Mouse (Mus musculus) induced T-regulatory cell, adult 2 months (primary cell): ENCODE measurements at regions not wholly inside any gene's neighbourhood (a gene's known extent, or its start where the extent isn't known, plus 50 kb on each side); places are given as distances from the start of the nearest gene placed in this dataset.

ENCODE experiments used
- DNase-seq: peaks from one replicate; pipeline ENCODE4 v3.0.0-alpha.2; 2012; ENCODE audit warnings: low read depth

- no peak for DNase-seq
Observed at GRCm38 (mm10) chr5:106191141-106191540, 266.8 kb downstream of the Barhl2 start.

GRCm38 (mm10) chr5:106181726-106182125 lies 276.2 kb downstream of the Barhl2 start:
- no peak for DNase-seq

DNA sequence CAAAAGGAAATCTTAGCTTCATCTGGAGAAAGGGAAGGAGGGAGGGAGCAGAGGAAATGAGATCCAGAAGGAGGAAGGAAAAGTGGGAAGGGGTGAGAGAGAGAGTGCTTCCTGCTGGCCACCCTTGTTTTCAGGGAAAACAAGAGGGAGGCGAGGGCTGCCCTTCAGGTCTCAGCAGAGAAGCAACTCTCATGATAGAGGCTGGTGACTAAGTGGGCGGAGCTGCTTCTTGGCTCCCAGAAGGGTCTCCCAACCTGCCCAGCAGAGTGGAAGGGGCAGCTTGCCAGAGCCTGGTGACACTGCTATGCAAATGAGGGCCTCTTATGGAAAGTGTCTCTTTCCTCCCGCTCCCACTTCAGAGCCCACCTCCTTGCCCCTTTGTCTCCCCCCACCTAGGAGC lies 285.8 kb downstream of the Barhl2 start:
- no peak for DNase-seq

- no peak for DNase-seq
Observed at GRCm38 (mm10) chr5:106170405-106170804, 287.6 kb downstream of the Barhl2 start.

DNA sequence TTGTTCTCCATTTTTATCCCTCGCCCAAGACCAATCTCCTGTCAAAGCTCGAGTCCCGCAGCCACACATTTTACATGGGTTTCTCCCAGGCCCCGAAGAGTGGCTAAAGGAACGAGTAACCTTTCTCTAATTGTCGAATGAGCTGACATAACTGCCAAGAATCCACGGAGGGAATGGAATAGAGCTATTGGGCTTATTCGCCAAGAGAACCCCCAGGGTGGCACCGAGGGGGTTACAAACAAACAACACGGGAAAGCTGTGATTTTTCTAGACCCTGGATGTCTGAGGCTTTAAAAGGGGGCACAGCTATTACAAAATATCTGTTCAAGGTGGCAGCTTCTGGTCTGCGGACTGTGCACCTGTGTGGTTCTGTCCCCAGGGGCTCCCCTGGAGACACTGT lies 290.4 kb downstream of the Barhl2 start:
- DNase-seq, result no peak

DNA sequence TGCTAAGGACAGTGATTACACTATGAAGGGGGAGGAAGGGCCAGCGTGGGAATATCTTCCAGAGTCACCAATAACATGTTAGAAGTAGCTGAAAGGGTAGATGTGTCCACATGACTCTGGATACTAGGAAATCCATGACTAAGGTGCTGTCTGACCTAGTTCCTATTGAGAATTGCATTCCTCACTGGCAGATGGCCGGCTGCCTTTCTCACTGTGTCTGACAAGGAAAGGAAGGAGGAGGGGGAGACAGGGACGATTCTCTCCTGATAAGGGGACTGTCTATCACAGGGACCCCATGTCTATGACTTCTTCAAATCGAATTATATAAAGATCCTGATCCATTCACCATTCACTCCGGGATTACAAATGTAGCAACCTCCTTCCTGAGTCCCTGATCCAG lies 289.9 kb downstream of the Zfp326 start:
- DNase-seq, result no peak

GRCm38 (mm10) chr5:106164190-106164589 lies 287.8 kb downstream of the Zfp326 start:
- DNase-seq, result no peak

DNA sequence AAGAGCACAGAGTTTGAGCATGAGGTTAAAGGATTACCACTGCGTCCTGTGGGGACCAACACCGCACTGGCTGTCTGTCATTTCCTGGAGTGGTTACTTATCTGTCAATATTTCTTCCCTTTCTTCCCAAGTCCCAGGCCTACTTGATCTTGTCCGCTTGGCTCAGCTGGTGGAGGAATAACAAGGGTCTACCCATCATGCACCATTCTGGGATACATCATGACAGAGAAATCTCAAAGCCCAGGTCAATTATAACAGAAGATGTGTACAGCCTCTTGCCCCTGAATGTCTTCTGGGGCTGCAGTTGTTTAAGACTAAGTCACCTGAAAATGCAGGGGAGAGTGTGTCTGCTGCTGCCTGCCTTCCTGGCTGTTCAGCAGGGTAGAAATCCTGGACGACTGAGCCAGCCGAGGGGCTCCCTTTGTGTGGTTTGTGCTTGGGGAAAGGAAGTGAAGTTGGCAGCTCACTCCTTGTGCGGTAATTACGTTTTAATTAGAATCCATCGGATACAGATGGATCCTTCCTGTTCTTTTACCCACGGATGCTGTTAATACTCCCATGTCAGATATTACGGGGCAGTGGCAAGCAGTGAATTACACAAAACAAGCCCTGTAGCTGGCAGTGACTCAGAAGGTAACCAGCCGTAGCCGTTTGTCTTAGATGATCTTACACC lies 286.8 kb downstream of the Zfp326 start:
- DNase-seq, result no peak

GRCm38 (mm10) chr5:106139109-106139508 lies 262.7 kb downstream of the Zfp326 start:
- no peak for DNase-seq

DNA sequence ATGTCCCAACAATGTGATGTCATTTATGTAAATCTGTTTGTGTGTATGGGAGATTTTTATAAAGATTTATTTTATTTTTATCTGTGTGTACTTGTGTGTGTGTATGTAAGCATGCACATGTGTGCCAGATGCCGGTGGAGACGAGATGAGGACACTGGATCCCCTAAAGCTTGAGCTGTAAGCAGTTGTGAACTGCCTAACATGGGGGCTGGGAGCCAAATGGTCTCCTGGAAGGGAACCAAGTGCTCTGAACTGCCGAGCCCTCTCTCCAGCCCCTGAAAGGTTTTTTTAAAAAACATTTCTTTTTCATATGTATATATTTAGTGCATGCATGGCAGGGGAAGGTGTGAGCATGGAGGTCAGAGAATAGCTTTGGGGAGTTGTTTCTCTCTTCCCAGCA lies 246.6 kb downstream of the Zfp326 start:
- no peak for DNase-seq

GRCm38 (mm10) chr5:106119584-106119983 lies 243.2 kb downstream of the Zfp326 start:
- no peak for DNase-seq

DNA sequence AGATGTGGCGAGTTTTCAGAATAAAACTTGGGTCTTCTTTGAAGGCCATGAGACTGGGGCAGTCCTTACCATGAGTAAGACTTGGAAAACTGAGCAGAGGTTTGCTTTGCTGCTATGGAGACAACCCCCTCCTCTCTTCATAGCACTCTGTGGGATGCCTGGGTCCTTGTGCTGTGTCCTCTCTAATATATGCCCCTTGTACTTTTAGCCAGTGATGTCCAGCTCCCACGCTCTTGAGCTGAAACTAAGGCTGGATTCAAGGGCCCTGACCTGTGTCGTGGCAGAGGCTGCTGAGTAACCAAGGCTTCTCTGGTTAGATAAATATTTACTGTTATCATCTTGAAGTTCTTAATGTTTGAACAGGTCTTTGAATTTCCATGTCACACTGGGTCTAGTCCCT lies 236.8 kb downstream of the Zfp326 start:
- no peak for DNase-seq

DNA sequence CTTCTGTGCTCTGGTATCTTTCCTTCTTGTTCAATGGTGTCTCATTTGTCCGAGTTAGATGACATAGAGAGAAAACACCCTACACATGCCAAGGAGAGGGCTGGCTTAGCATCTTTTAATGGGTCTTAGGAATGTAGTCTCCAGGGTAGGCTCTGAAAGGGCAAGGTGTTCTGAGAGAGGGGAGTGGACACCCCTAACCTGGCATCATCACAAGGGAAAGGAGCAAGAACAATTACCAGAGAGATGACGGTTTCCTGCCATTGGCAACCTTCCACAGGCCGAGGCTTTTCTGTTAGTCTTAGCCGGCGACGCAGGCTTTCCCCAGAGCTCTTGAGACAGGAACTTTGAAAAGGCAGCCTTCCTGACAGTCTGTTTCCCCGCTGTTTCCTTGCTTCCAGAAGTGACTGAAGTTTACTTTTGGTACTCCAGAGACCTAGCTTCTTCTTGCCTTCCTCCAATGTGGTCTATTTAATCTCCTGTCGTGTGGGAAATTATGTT lies 232.2 kb downstream of the Zfp326 start:
- DNase-seq, result no peak

DNA sequence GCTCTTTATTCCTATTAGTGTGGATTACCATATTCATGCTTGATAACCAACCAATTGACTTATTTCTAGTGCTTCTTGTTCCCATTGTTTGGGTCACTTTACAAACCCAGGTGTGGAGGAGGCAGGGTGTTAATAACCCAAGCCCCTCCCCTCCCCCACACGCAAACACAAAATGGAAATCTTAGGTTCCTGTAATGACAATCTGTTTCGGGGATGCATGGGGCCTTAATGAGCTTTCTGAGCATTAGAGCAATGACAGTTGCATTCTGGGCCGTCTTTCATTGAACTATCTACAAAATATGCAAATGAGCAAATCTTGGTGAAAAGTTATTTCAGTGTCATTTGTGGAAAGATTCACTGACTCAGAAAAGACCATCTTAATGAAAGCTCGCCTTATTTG lies 225.9 kb downstream of the Zfp326 start:
- DNase-seq, result no peak

DNA sequence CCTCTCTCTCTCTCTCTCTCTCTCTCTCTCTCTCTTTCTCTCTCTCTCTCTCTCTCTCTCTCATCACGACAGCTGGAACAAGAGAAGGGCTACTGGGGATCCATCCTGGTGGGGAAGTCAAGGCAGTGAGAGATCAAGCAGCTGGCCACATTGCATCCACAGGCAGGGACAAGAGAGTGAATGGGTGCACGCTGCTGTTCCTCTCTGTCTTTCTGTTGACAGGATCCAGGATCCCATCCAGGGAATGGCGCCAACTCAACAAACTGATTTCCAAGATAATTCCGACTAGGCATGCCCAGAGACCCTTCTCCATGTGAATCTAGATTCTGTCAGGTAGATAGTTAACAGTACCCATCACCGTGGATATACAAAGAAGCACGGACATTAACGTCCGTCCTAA lies 222.5 kb downstream of the Zfp326 start:
- DNase-seq, result no peak

GRCm38 (mm10) chr5:106089332-106089731 lies 213.0 kb downstream of the Zfp326 start:
- DNase-seq, result no peak

DNA sequence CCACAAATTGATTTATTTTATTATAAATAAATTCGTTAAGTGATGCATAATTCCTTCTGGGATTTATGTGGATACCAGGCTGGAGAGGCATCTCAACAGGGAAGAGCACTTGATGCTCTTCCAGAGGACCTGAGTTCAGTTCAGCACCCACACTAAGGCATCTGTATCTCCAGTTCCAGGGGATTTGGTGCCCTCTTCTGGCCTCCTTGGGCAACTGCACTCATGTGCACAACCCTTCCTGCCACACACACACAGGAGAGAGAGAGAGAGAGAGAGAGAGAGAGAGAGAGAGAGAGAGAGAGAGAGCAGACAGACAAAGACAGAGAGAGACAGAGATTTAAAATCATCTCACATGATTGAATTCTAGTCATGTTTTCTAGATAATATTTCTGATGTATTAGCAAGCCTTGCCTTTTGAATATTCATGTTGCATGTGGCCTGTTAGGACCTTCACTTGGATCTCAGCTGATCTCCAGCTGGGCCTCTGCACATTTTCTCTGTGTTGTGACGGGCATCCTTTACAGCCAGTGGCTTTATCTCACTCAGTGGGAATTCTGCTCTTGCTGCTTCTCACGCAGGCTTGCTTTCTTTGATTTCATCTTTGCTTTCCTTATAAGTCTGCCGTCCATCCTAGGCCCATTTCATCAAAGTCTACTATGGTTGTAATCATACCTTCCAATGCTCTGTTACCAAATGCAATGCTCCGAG lies 212.3 kb downstream of the Zfp326 start:
- DNase-seq, result no peak

DNA sequence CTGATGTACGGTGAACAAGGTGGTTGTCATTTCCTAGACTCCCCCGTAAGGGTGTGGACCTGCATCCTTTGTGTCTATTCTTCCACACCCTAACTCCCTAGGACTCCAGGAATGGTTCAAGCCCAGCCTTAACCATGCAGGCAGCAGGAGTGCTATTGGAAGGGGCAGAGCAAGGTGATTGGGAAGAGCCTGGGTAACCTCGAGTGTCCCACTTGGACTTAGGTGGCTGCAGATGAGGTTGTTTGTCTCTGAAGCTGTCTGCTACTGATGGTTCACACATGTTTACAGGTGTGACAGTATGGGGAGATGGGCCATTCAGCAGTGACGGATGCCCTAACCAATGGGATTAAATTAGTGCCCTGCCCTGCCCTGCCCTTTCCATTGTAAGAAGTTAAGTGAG lies 207.4 kb downstream of the Zfp326 start:
- no peak for DNase-seq

- DNase-seq, result no peak
Observed at GRCm38 (mm10) chr5:106082891-106083290, 206.5 kb downstream of the Zfp326 start.

DNA sequence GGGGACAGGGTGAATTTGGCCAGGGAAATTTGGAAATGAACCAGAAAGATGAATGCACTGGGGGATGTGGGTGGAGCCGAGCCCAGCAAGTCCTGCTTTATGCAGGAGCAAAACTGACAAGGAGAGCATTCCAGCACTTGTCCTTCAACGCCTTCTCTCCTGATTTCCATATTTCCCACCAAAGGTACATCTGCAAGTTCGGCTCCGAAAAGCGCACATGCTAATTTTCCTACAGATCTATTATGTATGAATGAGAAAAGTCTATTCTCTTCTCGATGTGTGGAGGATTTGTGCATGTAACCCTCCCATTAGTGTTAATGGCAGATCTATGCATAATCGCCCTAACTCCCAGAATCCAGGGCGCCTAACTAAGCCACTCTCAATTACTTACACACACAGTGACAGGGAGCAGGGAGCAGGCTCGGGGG lies 190.8 kb downstream of the Zfp326 start:
- DNase-seq, result no peak

- no peak for DNase-seq
Observed at GRCm38 (mm10) chr5:106066706-106067105, 190.3 kb downstream of the Zfp326 start.

- no peak for DNase-seq
Observed at GRCm38 (mm10) chr5:106064366-106064765, 188.0 kb downstream of the Zfp326 start.

GRCm38 (mm10) chr5:106062926-106063325 lies 186.6 kb downstream of the Zfp326 start:
- no peak for DNase-seq

- DNase-seq, result no peak
Observed at GRCm38 (mm10) chr5:106056631-106057030, 180.3 kb downstream of the Zfp326 start.
